Comparison of ENCODE assay signal across 26 mouse cellular contexts in the genomic region with DNA sequence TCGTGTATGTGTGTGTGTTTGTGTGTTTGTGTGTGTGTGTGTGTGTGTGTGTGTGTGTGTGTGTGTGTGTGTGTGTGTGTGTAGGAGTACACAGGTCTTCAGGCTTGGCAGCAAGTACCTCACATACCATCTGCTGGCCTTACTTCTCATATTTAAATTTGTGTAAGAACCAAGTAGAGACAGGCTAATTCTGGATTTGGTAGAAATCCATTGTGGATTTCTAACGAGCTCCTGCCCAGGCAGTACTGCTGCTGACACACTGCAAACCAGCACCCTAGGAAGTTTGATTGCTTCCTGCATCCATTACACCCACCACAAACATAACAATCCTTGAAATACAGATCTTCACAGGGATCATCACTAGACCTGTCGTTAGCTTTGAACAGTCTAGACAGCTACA. TPM values are rescaled to one million over a fixed set of nuclear protein-coding genes. Genes with fewer than 3 reads are reported as not detected.
DNase-seq lines count a peak whose midpoint lies in the region; ATAC-seq lines count a peak whose summit lies in the region.
"Had no signal": no experiment of that assay in that cellular context is flagged by ENCODE, and none has a peak within 500 bp of the region (broad histone marks: within the 10 kb centered on the region; RNA-seq: fewer than 3 reads in every experiment).

No protein-coding gene starts in this region.

- peak; percentile 13 for DNase-seq in layer of hippocampus, adult 11-12 months (ENCODE audit: low spot score)
- DNase-seq in layer of hippocampus, postnatal 25 days (ENCODE audit: extremely low spot score in 1 of 2, low spot score in 1 of 2) = no peak
- peak; percentile 29 to 66 for DNase-seq in right cerebral cortex, postnatal 10 days (ENCODE audit: low spot score in 2 of 2)
- no peak for DNase-seq in right cerebral cortex, postnatal 4 days
- peak; percentile 30 to 84 for DNase-seq in left cerebral cortex, postnatal 25 days (ENCODE audit: low spot score in 2 of 2)
- DNase-seq in limb, embryonic 10.5 days (ENCODE audit: low spot score) = no peak
- DNase-seq: adrenal gland, postnatal 25 days; cerebellum, adult 18-20 months; cerebellum, postnatal 14 days; gastrocnemius, postnatal 10 days; heart, postnatal 4 days; kidney, adult 8-10 months; kidney, postnatal 10 days; lung, adult 18-20 months; lung, postnatal 10 days; thymus, adult 18-20 months; thymus, postnatal 36 days had no signal

- no peak for ATAC-seq in CD4-positive, CD25-positive, alpha-beta regulatory T cell, adult 4 months
- ATAC-seq: liver, embryonic 12.5 days had no signal

- no peaks in the 10 kb centered on the region for H3K9me3 ChIP-seq in limb, embryonic 10.5 days (replicated peaks)
- H3K9me3 ChIP-seq: heart, embryonic 10.5 days; hindbrain, embryonic 15.5 days; liver, embryonic 12.5 days; neural tube, embryonic 15.5 days; stomach, embryonic 15.5 days had no signal

- intact Hi-C loops in left cerebral cortex, postnatal 25 days (cut with DNase I) = loop anchor here (2.0 to 5.0 kb wide), 4 partner anchors 36 to 208 kb away; no protein-coding TSS in a partner anchor

- no peaks in the 10 kb centered on the region for H3K4me1 ChIP-seq in limb, embryonic 10.5 days
- H3K4me1 ChIP-seq: heart, embryonic 10.5 days; hindbrain, embryonic 15.5 days; limb, embryonic 13.5 days; liver, embryonic 12.5 days; neural tube, embryonic 15.5 days; stomach, embryonic 15.5 days had no signal

- H3K36me3 ChIP-seq in limb, embryonic 10.5 days = no peaks in the 10 kb centered on the region
- H3K36me3 ChIP-seq: forebrain, embryonic 10.5 days; heart, embryonic 10.5 days; hindbrain, embryonic 15.5 days; limb, embryonic 13.5 days; liver, embryonic 12.5 days; neural tube, embryonic 15.5 days; stomach, embryonic 15.5 days had no signal

- H3K27me3 ChIP-seq in limb, embryonic 10.5 days (ENCODE audit: low read depth, poor library complexity, severe bottlenecking) = no peaks in the 10 kb centered on the region
- H3K27me3 ChIP-seq: hindbrain, embryonic 15.5 days; limb, embryonic 13.5 days; liver, embryonic 12.5 days; neural tube, embryonic 15.5 days; stomach, embryonic 15.5 days had no signal

- H3K27ac ChIP-seq in limb, embryonic 10.5 days = no peak overlapping the region
- H3K27ac ChIP-seq: forebrain, embryonic 10.5 days; heart, embryonic 10.5 days; hindbrain, embryonic 15.5 days; limb, embryonic 13.5 days; liver, embryonic 12.5 days; neural tube, embryonic 15.5 days; stomach, embryonic 15.5 days had no signal

- WGBS in limb, embryonic 10.5 days = 80% methylated on average over 3 of the region's 3 CpGs

- H3K4me3 ChIP-seq in limb, embryonic 10.5 days = no peak overlapping the region
- H3K4me3 ChIP-seq: forebrain, embryonic 10.5 days; heart, embryonic 10.5 days; hindbrain, embryonic 15.5 days; limb, embryonic 13.5 days; liver, embryonic 12.5 days; neural tube, embryonic 15.5 days; stomach, embryonic 15.5 days had no signal

RNA-seq across cellular contexts. Expression of gene Pfn2, which starts 35.1 kb away (rescaled TPM):
- 100 to 1,000 TPM; 542 to 588 TPM for total RNA-seq in layer of hippocampus, postnatal 25 days (2021)
- total RNA-seq in left cerebral cortex, postnatal 25 days (2021) = 100 to 1,000 TPM; 496 to 526 TPM
- polyA plus RNA-seq in limb, embryonic 10.5 days (2016; fragmentation: Nextera tagmentation; extraction: Ambion mirVana) = 54.4 and 87.5 TPM in 2 replicates
- 10 to 100 TPM in 1 of 2 experiments, 1 to 10 TPM in 1; 8.7 to 16.4 TPM for polyA plus RNA-seq in CD4-positive, CD25-positive, alpha-beta regulatory T cell, adult 4 months (2017; shearing (Covaris generic))
- total RNA-seq: granulocyte monocyte progenitor cell, adult 5-6 weeks had no signal

Comparison
In these comparisons a context has a peak if more than half of its experiments do, and no peak if none do; other contexts are left out.
1. DNase-seq: peak in layer of hippocampus, adult 11-12 months (single experiment), right cerebral cortex, postnatal 10 days (2 of 2) and left cerebral cortex, postnatal 25 days (2 of 2); none in layer of hippocampus, postnatal 25 days (0 of 2), right cerebral cortex, postnatal 4 days (single experiment) and limb, embryonic 10.5 days (single experiment).